Mouse (Mus musculus) kidney, postnatal 25 days (tissue): Measurements from ENCODE around the gene Mybph.

Experiments
- DNase-seq, 2 experiments: peaks; one replicate each; pipeline ENCODE4 v3.0.0; 2021; ENCODE audit warnings: mixed read lengths in 2 of 2

The Mybph gene

GRCm38 (mm10) chr1:134188217-134188616 is 5.0 kb upstream of the Mybph start:
- no peak for DNase-seq

GRCm38 (mm10) chr1:134188989-134189729 is 4.1 kb upstream of the Mybph start:
- no peak for DNase-seq

- no peak for DNase-seq
Observed at GRCm38 (mm10) chr1:134191192-134191591, 2.1 kb upstream of the Mybph start.

- DNase-seq: no peak
Observed at GRCm38 (mm10) chr1:134192024-134192423, 1.2 kb upstream of the Mybph start.

- no peak for DNase-seq
Observed at GRCm38 (mm10) chr1:134193674-134194197, 488 bp downstream of the Mybph start.

GRCm38 (mm10) chr1:134194298-134195022 is 1.2 kb downstream of the Mybph start:
- DNase-seq: no peak

GRCm38 (mm10) chr1:134195117-134195516 is 1.9 kb downstream of the Mybph start:
- no peak for DNase-seq

- no peak for DNase-seq
Observed at GRCm38 (mm10) chr1:134195571-134195970, 2.3 kb downstream of the Mybph start.

- DNase-seq: peak in 1 of 2 experiments; percentile 57
Observed at GRCm38 (mm10) chr1:134195979-134196378, 2.7 kb downstream of the Mybph start.

GRCm38 (mm10) chr1:134196386-134196785 is 3.1 kb downstream of the Mybph start:
- peak; percentile 73 to 80 for DNase-seq

GRCm38 (mm10) chr1:134197325-134197982 is 4.2 kb downstream of the Mybph start:
- DNase-seq: peak in 1 of 2 experiments; percentile 40

- DNase-seq: no peak
Observed at GRCm38 (mm10) chr1:134198197-134198995, 5.1 kb downstream of the Mybph start.

- DNase-seq: no peak
Observed at GRCm38 (mm10) chr1:134200481-134200880, 7.2 kb downstream of the Mybph start.

- DNase-seq: no peak
Observed at GRCm38 (mm10) chr1:134200998-134201686, 7.9 kb downstream of the Mybph start.

GRCm38 (mm10) chr1:134201751-134202420 is 8.6 kb downstream of the Mybph start:
- DNase-seq: peak; percentile 51 to 73

- no peak for DNase-seq
Observed at GRCm38 (mm10) chr1:134204230-134204629, 11.0 kb downstream of the Mybph start.

- DNase-seq: no peak
Observed at GRCm38 (mm10) chr1:134205296-134206018, 12.2 kb downstream of the Mybph start.

- DNase-seq: no peak
Observed at GRCm38 (mm10) chr1:134206085-134206484, 12.8 kb downstream of the Mybph start.

- DNase-seq: no peak
Observed at GRCm38 (mm10) chr1:134210179-134210755, 17.0 kb downstream of the Mybph start.

GRCm38 (mm10) chr1:134211043-134211442 is 17.8 kb downstream of the Mybph start:
- DNase-seq: no peak
